13 mouse cellular contexts compared by ENCODE assay signal in genomic region chr3:132831179-132831873, GRCm38 (mm10).
"Had no signal": no experiment of that assay in that cellular context is flagged by ENCODE, and none has a peak within 500 bp of the region (broad histone marks: within the 10 kb centered on the region; RNA-seq: fewer than 3 reads in every experiment).

No protein-coding gene starts in this region.

- DNase-seq: kidney, postnatal 25 days; right cerebral cortex, adult 18-20 months; right cerebral cortex, postnatal 25 days; thymus, adult 18-20 months; thymus, postnatal 14 days had no signal

- H3K4me1 ChIP-seq: limb, embryonic 10.5 days; liver, embryonic 15.5 days; lung, embryonic 15.5 days; midbrain, embryonic 13.5 days; neural tube, embryonic 15.5 days had no signal

- H3K4me3 ChIP-seq: left cerebral cortex, adult 2 months; limb, embryonic 10.5 days; liver, embryonic 15.5 days; lung, embryonic 15.5 days; midbrain, embryonic 13.5 days; myocyte; neural tube, embryonic 15.5 days had no signal

- H3K9me3 ChIP-seq: limb, embryonic 10.5 days; liver, embryonic 15.5 days; lung, embryonic 15.5 days; midbrain, embryonic 13.5 days; neural tube, embryonic 15.5 days had no signal

- H3K4me2 ChIP-seq: liver, embryonic 11.5 days; liver, embryonic 15.5 days; lung, embryonic 15.5 days; midbrain, embryonic 13.5 days; neural tube, embryonic 15.5 days had no signal

- ATAC-seq: midbrain, embryonic 13.5 days had no signal

- H3K27ac ChIP-seq: left cerebral cortex, adult 2 months; limb, embryonic 10.5 days; liver, embryonic 15.5 days; lung, embryonic 15.5 days; midbrain, embryonic 13.5 days; neural tube, embryonic 15.5 days had no signal

- H3K9ac ChIP-seq: liver, embryonic 15.5 days; lung, embryonic 15.5 days; midbrain, embryonic 13.5 days; neural tube, embryonic 15.5 days had no signal

- H3K36me3 ChIP-seq: liver, embryonic 15.5 days; lung, embryonic 15.5 days had no signal

- H3K27me3 ChIP-seq: liver, embryonic 15.5 days; lung, embryonic 15.5 days; midbrain, embryonic 13.5 days; neural tube, embryonic 15.5 days had no signal
